In the genomic region with DNA sequence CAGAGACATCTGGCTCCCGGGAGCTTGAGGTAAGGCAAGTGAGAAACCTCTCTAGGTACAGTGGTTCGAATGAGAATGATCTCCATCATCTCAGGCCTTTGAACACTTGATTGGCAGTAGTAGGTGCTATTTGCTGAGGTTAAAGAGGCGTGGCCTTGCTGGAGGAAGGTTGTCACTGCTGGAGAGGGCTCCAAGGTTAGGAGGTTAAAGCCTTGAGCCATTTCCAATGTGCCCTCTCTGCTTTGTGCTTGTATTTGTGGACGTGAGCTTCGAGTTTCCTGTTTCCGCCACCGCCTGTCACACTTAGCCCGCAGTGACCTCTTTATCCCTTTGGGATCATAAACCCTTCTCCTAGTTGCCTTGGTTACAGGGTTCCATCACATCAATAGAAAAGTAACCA, we compare ENCODE assay signal across 22 mouse cellular contexts.
"Had no signal": no experiment of that assay in that cellular context is flagged by ENCODE, and none has a peak within 500 bp of the region (broad histone marks: within the 10 kb centered on the region; RNA-seq: fewer than 3 reads in every experiment).

No protein-coding gene starts in this region.

- H3K9me3 ChIP-seq: kidney, embryonic 15.5 days; limb, embryonic 12.5 days; limb, embryonic 15.5 days; lung, embryonic 15.5 days; midbrain, embryonic 10.5 days; midbrain, embryonic 13.5 days; neural tube, embryonic 13.5 days had no signal

- ATAC-seq: liver, postnatal 0 days; midbrain, embryonic 13.5 days; midbrain, embryonic 16.5 days had no signal

- H3K4me2 ChIP-seq: kidney, embryonic 15.5 days; limb, embryonic 12.5 days; limb, embryonic 15.5 days; liver, embryonic 11.5 days; lung, embryonic 15.5 days; midbrain, embryonic 13.5 days; neural tube, embryonic 13.5 days had no signal

- DNase-seq: kidney, adult 8-10 months; kidney, postnatal 14 days; kidney, postnatal 4 days; left cerebral cortex, postnatal 4 days; liver, postnatal 0 days; lung, postnatal 10 days; lung, postnatal 36 days; retina, postnatal 1 day; right cerebral cortex, postnatal 25 days; spleen, adult 18-20 months; thymus, postnatal 25 days had no signal

- H3K27ac ChIP-seq: kidney, embryonic 15.5 days; limb, embryonic 12.5 days; limb, embryonic 15.5 days; liver, embryonic 14.5 days; lung, embryonic 15.5 days; midbrain, embryonic 10.5 days; midbrain, embryonic 13.5 days; neural tube, embryonic 13.5 days had no signal

- H3K9ac ChIP-seq: kidney, embryonic 15.5 days; limb, embryonic 12.5 days; limb, embryonic 15.5 days; liver, embryonic 14.5 days; liver, postnatal 0 days; lung, embryonic 15.5 days; midbrain, embryonic 13.5 days; neural tube, embryonic 13.5 days had no signal

- H3K36me3 ChIP-seq: kidney, embryonic 15.5 days; limb, embryonic 12.5 days; limb, embryonic 15.5 days; lung, embryonic 15.5 days; midbrain, embryonic 10.5 days; midbrain, embryonic 13.5 days; neural tube, embryonic 13.5 days had no signal

- H3K4me1 ChIP-seq: kidney, embryonic 15.5 days; limb, embryonic 12.5 days; limb, embryonic 15.5 days; lung, embryonic 15.5 days; midbrain, embryonic 10.5 days; midbrain, embryonic 13.5 days; neural tube, embryonic 13.5 days had no signal

- H3K4me3 ChIP-seq: kidney, embryonic 15.5 days; limb, embryonic 12.5 days; limb, embryonic 15.5 days; lung, embryonic 15.5 days; midbrain, embryonic 10.5 days; midbrain, embryonic 13.5 days; myocyte; neural tube, embryonic 13.5 days had no signal

- H3K27me3 ChIP-seq: kidney, embryonic 15.5 days; limb, embryonic 12.5 days; limb, embryonic 15.5 days; lung, embryonic 15.5 days; midbrain, embryonic 13.5 days; neural tube, embryonic 13.5 days had no signal
